Mouse (Mus musculus): ENCODE results near the gene Gm20388. TPM values are rescaled to one million over a fixed set of nuclear protein-coding genes. Genes with fewer than 3 reads are reported as not detected.

Gm20388 gene
- polyA plus RNA-seq, 1 experiment from 2014 or later, result 5.5 TPM

DNA sequence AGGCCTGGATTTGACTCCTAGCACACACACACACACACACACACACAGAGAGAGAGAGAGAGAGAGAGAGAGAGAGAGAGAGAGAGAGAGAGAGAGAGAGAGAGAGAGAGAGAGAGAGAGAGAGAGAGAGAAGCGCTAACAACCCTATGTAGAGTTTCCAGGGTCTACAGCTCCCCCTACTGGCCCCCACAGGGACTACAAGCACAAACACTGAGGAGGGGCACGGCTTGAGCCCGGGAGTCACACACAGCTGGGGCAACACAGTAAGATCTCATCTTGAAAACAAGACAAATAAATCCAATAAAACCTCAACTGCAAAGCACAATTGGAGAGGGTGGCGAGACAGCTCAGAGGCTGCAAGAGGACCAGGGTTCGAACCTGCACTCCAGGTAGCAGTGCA, 1621.7 kb downstream of the Gm20388 start:
- H3K9me3 ChIP-seq, result no peaks in the 10 kb centered on the region
- H3K4me3 ChIP-seq, result no peak overlapping the region
- no peak overlapping the region for H3K27ac ChIP-seq
- H3K9ac ChIP-seq, result no peak overlapping the region
- H3K27me3 ChIP-seq, result peaks cover 12% of the 10 kb centered on the region; the same call in 1 of the 2 replicates
- H3K4me1 ChIP-seq, result peaks cover 16% of the 10 kb centered on the region
- no peak for ATAC-seq (ENCODE audit: borderline replicate concordance, extremely low read depth, low FRiP score, low TSS enrichment)
- WGBS, result 42% methylated on average over 5 of the region's 5 CpGs
- no peaks in the 10 kb centered on the region for H3K36me3 ChIP-seq
- no peak overlapping the region for H3K4me2 ChIP-seq

DNA sequence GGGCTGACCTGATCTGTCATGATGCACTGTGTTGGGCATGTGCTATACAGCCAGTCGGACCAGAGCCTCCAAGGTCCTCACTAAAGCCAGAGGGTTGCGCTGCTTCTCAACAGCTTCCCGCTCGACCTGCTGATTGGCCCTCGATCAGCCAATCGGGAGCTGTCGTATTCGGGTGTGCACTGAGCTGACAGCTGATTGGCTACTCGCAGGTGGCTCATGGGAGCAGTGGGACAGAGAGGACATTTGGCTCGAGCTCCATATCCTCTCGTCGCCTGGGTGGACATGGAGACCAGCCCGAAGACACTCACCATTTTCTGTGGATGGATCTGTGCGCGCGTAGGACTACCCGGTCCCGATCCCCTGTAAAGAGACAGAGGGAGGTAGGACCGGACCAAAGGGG, 1631.2 kb downstream of the Gm20388 start:
- Histone ChIP-seq H3K27me3 (peaks cover 5% of the 10 kb centered on the region; the same call in 1 of the 2 replicates), H3K9ac (no peak overlapping the region)
- WGBS, result 75% methylated on average over 19 of the region's 19 CpGs

GRCm38 (mm10) chr8:121542901-121543300, 1632.3 kb downstream of the Gm20388 start:
- H3K9ac ChIP-seq, result no peak overlapping the region
- no peak overlapping the region for H3K4me3 ChIP-seq
- no peak overlapping the region for H3K27ac ChIP-seq
- H3K36me3 ChIP-seq, result no peaks in the 10 kb centered on the region
- H3K27me3 ChIP-seq, result peaks cover 5% of the 10 kb centered on the region; the same call in 1 of the 2 replicates
- 47% methylated on average over 13 of the region's 13 CpGs for WGBS
- no peak for ATAC-seq (ENCODE audit: borderline replicate concordance, extremely low read depth, low FRiP score, low TSS enrichment)
- no peak overlapping the region for H3K4me2 ChIP-seq
- no peaks in the 10 kb centered on the region for H3K9me3 ChIP-seq
- H3K4me1 ChIP-seq, result peaks cover 5% of the 10 kb centered on the region; the same call in 1 of the 2 replicates

More for the DNA sequence above, 1631.2 kb downstream of the Gm20388 start:
- Histone ChIP-seq H3K9me3 (no peaks in the 10 kb centered on the region), H3K27ac (no peak overlapping the region), H3K36me3 (no peaks in the 10 kb centered on the region), H3K4me2 (no peak overlapping the region), H3K4me1 (peaks cover 5% of the 10 kb centered on the region; the same call in 1 of the 2 replicates), H3K4me3 (no peak overlapping the region)
- no peak for ATAC-seq (ENCODE audit: borderline replicate concordance, extremely low read depth, low FRiP score, low TSS enrichment)

GRCm38 (mm10) chr8:121544276-121544785, 1633.7 kb downstream of the Gm20388 start, which contains the start of gene 1700018B08Rik:
TSS of gene 1700018B08Rik (minus strand) at chr8:121544320.
- no peak within 1 kb of the TSS for H3K4me3 ChIP-seq
- peaks cover 5% of the 10 kb centered on the region; the same call in 1 of the 2 replicates for H3K27me3 ChIP-seq
- H3K27ac ChIP-seq, result no peak within 1 kb of the TSS
- peaks cover 5% of the 10 kb centered on the region; the same call in 1 of the 2 replicates for H3K4me1 ChIP-seq
- 77% methylated on average over 11 of the region's 12 CpGs for WGBS
- H3K36me3 ChIP-seq, result no peaks in the 10 kb centered on the region
- H3K4me2 ChIP-seq, result no peak within 1 kb of the TSS
- no peak within 1 kb of the TSS for H3K9ac ChIP-seq
- H3K9me3 ChIP-seq, result no peaks in the 10 kb centered on the region
- ATAC-seq (ENCODE audit: borderline replicate concordance, extremely low read depth, low FRiP score, low TSS enrichment), result no peak

DNA sequence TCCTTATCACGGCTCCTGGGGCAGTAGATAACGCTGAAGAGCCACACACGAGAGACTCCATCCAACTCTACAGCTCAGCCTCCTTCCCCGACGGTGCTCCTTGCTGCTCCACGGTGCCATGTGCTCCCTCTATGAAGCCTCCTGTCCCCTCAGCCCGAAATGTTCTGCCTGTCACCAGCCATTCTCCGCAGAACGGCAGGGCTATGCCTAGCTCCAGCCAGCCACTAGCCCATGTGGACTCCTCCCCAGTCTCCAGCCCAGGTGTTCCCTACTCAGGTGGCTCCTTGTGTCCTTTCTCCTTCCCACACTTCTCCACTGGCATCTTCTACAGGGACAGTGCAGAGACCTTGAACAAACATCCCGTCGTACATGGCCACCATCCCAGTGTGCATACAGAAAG, 1634.3 kb downstream of the Gm20388 start:
- 50% methylated on average over 11 of the region's 11 CpGs for WGBS
- Histone ChIP-seq H3K4me3 (no peak overlapping the region), H3K27me3 (peaks cover 5% of the 10 kb centered on the region; the same call in 1 of the 2 replicates), H3K9me3 (no peaks in the 10 kb centered on the region), H3K4me2 (no peak overlapping the region), H3K4me1 (peaks cover 5% of the 10 kb centered on the region), H3K27ac (no peak overlapping the region), H3K9ac (no peak overlapping the region), H3K36me3 (no peaks in the 10 kb centered on the region)
- no peak for ATAC-seq (ENCODE audit: borderline replicate concordance, extremely low read depth, low FRiP score, low TSS enrichment)

GRCm38 (mm10) chr8:121547132-121547531, 1636.5 kb downstream of the Gm20388 start:
- Histone ChIP-seq H3K4me2 (no peak overlapping the region), H3K27me3 (peaks cover 5% of the 10 kb centered on the region; the same call in 1 of the 2 replicates), H3K9me3 (no peaks in the 10 kb centered on the region), H3K36me3 (peaks cover 15% of the 10 kb centered on the region; the same call in 1 of the 2 replicates), H3K4me1 (peaks cover 5% of the 10 kb centered on the region), H3K9ac (no peak overlapping the region), H3K27ac (no peak overlapping the region), H3K4me3 (no peak overlapping the region)
- ATAC-seq (ENCODE audit: borderline replicate concordance, extremely low read depth, low FRiP score, low TSS enrichment), result no peak
- 7% methylated on average over 7 of the region's 7 CpGs for WGBS

DNA sequence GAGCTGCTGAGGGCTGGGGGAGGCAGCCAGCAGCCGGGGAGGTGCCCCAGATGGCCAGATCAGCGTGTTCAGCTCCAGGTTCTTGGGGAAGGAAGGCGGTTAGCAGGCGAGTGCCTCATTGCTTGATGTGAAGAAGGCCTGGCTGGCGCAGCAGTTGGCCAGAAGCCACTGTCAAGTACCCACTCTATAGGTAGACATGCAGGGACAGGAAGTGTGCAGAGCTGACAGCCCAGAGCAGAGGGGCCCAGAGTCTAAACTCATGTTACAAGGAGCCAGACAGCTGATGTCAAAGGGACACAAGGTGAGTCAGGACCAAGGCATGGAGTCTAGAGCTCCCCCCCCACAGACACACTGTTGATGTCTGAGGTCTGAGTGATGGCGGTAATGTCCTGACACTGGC, 1639.4 kb downstream of the Gm20388 start:
- peaks cover 5% of the 10 kb centered on the region; the same call in 1 of the 2 replicates for H3K27me3 ChIP-seq
- H3K4me2 ChIP-seq, result no peak overlapping the region
- H3K4me1 ChIP-seq, result no peaks in the 10 kb centered on the region; the same call in 1 of the 2 replicates
- H3K9me3 ChIP-seq, result no peaks in the 10 kb centered on the region
- no peak overlapping the region for H3K27ac ChIP-seq
- no peak overlapping the region for H3K4me3 ChIP-seq
- 0 out of 2 replicates have a peak, but pooled peaks have one; percentile 7 for ATAC-seq (ENCODE audit: borderline replicate concordance, extremely low read depth, low FRiP score, low TSS enrichment)
- peaks cover 35% of the 10 kb centered on the region for H3K36me3 ChIP-seq
- WGBS, result 70% methylated on average over 6 of the region's 6 CpGs
- no peak overlapping the region for H3K9ac ChIP-seq

- ATAC-seq (ENCODE audit: borderline replicate concordance, extremely low read depth, low FRiP score, low TSS enrichment), result no peak
- whole genome bisulfite sequencing, result 54% methylated on average over 24 of the region's 24 CpGs
- peaks cover 36% of the 10 kb centered on the region for H3K36me3 ChIP-seq
- no peaks in the 10 kb centered on the region for H3K9me3 ChIP-seq
- H3K27ac ChIP-seq, result no peak overlapping the region
- no peak overlapping the region for H3K9ac ChIP-seq
- no peak overlapping the region for H3K4me2 ChIP-seq
- H3K4me3 ChIP-seq, result no peak overlapping the region
- no peaks in the 10 kb centered on the region for H3K27me3 ChIP-seq
- H3K4me1 ChIP-seq, result no peaks in the 10 kb centered on the region; the same call in 1 of the 2 replicates
Observed at GRCm38 (mm10) chr8:121551065-121551985, 1640.7 kb downstream of the Gm20388 start.

GRCm38 (mm10) chr8:121552506-121552905, 1641.9 kb downstream of the Gm20388 start:
- Histone ChIP-seq H3K9me3 (no peaks in the 10 kb centered on the region), H3K27ac (no peak overlapping the region), H3K4me2 (no peak overlapping the region), H3K9ac (no peak overlapping the region), H3K4me3 (no peak overlapping the region), H3K4me1 (no peaks in the 10 kb centered on the region; the same call in 1 of the 2 replicates), H3K36me3 (peaks cover 36% of the 10 kb centered on the region), H3K27me3 (no peaks in the 10 kb centered on the region)
- ATAC-seq (ENCODE audit: borderline replicate concordance, extremely low read depth, low FRiP score, low TSS enrichment), result no peak
- 82% methylated on average over 9 of the region's 9 CpGs for whole genome bisulfite sequencing

DNA sequence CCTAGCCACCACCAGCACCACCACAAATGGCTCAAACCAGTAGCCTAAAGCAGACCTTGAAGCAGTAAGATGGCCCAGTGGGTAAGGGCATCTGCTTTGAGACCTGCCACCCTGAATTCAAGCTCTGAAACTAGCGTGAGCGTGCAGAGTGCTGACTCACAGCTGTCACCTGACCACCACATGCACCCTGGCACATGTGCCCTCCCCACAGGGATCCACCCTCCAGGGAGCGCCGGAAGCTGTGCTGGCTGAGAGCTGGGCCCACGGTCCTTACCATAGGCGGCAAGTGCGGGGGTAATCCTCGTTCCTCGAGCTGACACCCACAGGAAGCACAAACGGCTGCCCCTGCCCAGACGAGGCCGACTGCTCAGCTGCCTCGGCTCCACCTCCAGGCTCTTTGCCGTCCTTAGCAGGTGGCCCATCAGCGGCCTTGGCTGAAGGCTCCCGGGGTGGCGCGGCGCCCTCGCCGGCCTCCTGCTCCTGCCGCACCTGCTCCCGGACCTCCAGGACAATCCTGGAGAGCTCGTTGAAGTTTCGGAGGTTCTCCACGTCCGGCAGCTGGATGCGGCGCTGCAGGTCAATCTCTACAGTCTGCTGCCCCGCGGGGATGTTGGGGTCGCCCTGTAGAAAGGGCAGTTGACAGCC, 1643.3 kb downstream of the Gm20388 start:
- H3K27ac ChIP-seq, result no peak overlapping the region
- H3K4me2 ChIP-seq, result no peak overlapping the region
- H3K36me3 ChIP-seq, result peaks cover 36% of the 10 kb centered on the region
- H3K9me3 ChIP-seq, result no peaks in the 10 kb centered on the region
- H3K4me1 ChIP-seq, result no peaks in the 10 kb centered on the region; the same call in 1 of the 2 replicates
- H3K9ac ChIP-seq, result no peak overlapping the region
- H3K27me3 ChIP-seq, result no peaks in the 10 kb centered on the region
- no peak for ATAC-seq (ENCODE audit: borderline replicate concordance, extremely low read depth, low FRiP score, low TSS enrichment)
- no peak overlapping the region for H3K4me3 ChIP-seq
- WGBS, result 90% methylated on average over 32 of the region's 32 CpGs

GRCm38 (mm10) chr8:121557746-121558145, 1647.1 kb downstream of the Gm20388 start:
- 82% methylated on average over 11 of the region's 11 CpGs for WGBS
- Histone ChIP-seq H3K4me1 (no peaks in the 10 kb centered on the region), H3K4me3 (no peak overlapping the region), H3K9me3 (no peaks in the 10 kb centered on the region), H3K27ac (no peak overlapping the region), H3K4me2 (no peak overlapping the region), H3K27me3 (no peaks in the 10 kb centered on the region), H3K36me3 (peaks cover 28% of the 10 kb centered on the region), H3K9ac (no peak overlapping the region)
- no peak for ATAC-seq (ENCODE audit: borderline replicate concordance, extremely low read depth, low FRiP score, low TSS enrichment)

Measured in lung, embryonic 15.5 days (tissue).